Mouse (Mus musculus) hindbrain, embryonic 15.5 days (tissue): ENCODE data around the gene Eya3. TPM values are rescaled to one million over a fixed set of nuclear protein-coding genes. Genes with fewer than 3 reads are reported as not detected.
"Not testable (repeated sequence)": the region's sequence is repeated elsewhere in the genome, so short reads cannot be mapped to it uniquely, and the experiment has no call there.

ENCODE experiments used
- ATAC-seq: fragments of 200-750 bp; cut with Nextera tagmentation; 2 replicates; pipeline ENCODE4 v1.8.0; 2017; ENCODE audit warnings: low read depth, moderate number of reproducible peaks, moderate TSS enrichment; ENCODE audit not compliant: low FRiP score
- H3K27ac ChIP-seq: fragments of 300-500 bp; sonication (generic); replicated peaks from 2 replicates; pipeline ENCODE4 v1.5.1; 2015; ENCODE audit warnings: mild to moderate bottlenecking, inconsistent platforms
- H3K27me3 ChIP-seq: fragments of 300-500 bp; sonication (generic); 2 replicates; pipeline ENCODE4 v1.6.1; 2015; ENCODE audit warnings: control low read depth, inconsistent platforms
- H3K36me3 ChIP-seq: fragments of 300-500 bp; sonication (generic); 2 replicates; pipeline ENCODE4 v1.6.1; 2015; ENCODE audit warnings: control low read depth, inconsistent platforms
- H3K4me1 ChIP-seq: fragments of 300-500 bp; sonication (generic); replicated peaks from 2 replicates; pipeline ENCODE4 v1.6.1; 2015; ENCODE audit warnings: control low read depth, inconsistent platforms
- H3K4me2 ChIP-seq: fragments of 300-500 bp; sonication (generic); 2 replicates; pipeline ENCODE4 v1.6.1; 2015; ENCODE audit warnings: moderate library complexity, mild to moderate bottlenecking, inconsistent platforms
- H3K4me3 ChIP-seq: fragments of 300-500 bp; sonication (generic); 2 replicates; pipeline ENCODE4 v1.5.1; 2015; ENCODE audit warnings: mild to moderate bottlenecking, inconsistent platforms
- H3K9ac ChIP-seq: fragments of 300-500 bp; sonication (generic); 2 replicates; pipeline ENCODE4 v1.6.1; 2015; ENCODE audit warnings: inconsistent platforms
- H3K9me3 ChIP-seq: fragments of 300-500 bp; sonication (generic); 2 replicates; pipeline ENCODE4 v1.6.1; 2016; ENCODE audit warnings: control low read depth, inconsistent platforms
- WGBS: fragments of 180-500 bp; shearing (Covaris S2); methylation state at CpG from one replicate; pipeline ENCODE4 v1.1.7; 2015; 5-methylcytosine and 5-hydroxymethylcytosine counted together
- polyA plus RNA-seq: library from polyadenylated mRNA; unstranded; fragments of >200 nt; fragmentation: Nextera tagmentation; extraction: Ambion mirVana; gene quantifications from 2 replicates; pipeline ENCODE4 v1.2.1, GENCODE M21; 2015

Gene Eya3
- polyA plus RNA-seq, 1 experiment from 2014 or later: 13.4 TPM

DNA sequence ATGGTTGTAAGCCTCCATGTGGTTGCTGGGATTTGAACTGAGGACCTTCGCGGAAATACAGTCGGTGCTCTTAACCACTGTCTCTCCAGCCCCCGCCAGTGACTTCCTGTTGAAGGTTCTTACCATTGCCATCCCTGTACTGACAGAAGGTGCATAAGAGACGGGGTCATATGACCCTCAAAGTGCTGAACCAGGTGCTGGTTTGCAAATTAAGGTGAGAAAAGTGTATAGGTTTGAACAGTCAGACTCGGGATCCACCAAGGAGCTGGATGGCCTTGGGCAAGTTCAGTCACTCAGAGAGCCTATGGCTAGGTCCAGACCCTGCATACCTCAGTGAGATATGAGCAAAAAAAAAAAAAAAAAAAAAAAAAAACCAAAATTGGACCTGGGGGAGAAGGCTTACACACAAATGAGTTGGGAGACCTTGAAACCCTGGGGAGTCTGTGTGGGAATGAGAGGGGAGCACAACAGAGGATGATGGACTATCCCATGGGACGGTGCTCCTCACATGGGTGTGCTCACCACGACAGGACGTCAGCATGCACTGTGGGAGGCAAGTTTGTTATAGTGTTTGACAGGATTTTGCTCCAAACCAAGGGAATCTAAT is 108.2 kb downstream of the Eya3 start:
- Histone ChIP-seq H3K27me3 (no peaks in the 10 kb centered on the region), H3K36me3 (no peaks in the 10 kb centered on the region), H3K9me3 (no peaks in the 10 kb centered on the region), H3K4me3 (no peak overlapping the region), H3K4me2 (no peak overlapping the region), H3K27ac (no peak overlapping the region), H3K9ac (no peak overlapping the region), H3K4me1 (peaks cover 15% of the 10 kb centered on the region)
- 84% methylated on average over 9 of the region's 9 CpGs for WGBS
- no peak for ATAC-seq

DNA sequence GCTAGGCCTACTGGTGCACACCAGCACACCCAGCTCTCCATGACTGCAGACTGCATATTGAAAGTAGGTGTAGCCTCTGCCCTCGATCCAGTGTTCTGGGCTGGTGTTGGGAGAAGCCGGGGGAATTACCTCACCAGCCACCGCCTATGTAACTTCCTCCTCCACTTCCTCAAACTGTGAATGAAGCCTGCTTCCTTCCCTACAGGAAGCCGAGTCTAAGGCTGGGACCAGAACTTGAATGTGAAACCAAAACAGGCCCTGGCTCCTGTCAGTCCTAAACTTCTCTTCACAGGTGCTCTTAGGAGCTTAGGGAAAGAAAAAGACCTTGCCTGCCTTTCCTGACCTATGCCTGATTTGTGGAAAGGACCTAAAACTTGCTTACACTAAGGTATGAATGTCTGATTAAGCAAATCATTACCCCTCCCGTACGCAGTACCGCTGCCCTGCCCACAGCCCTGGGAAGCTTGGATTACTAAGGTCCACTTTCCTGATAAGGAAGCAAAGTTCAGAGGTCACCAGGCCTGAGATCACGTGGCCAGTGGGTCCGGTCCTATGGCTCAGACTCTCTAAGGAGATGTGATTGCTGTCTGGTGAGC is 109.0 kb downstream of the Eya3 start:
- Histone ChIP-seq H3K9ac (no peak overlapping the region), H3K4me3 (no peak overlapping the region), H3K9me3 (no peaks in the 10 kb centered on the region), H3K4me2 (no peak overlapping the region), H3K4me1 (peaks cover 15% of the 10 kb centered on the region), H3K36me3 (no peaks in the 10 kb centered on the region), H3K27me3 (no peaks in the 10 kb centered on the region), H3K27ac (no peak overlapping the region)
- ATAC-seq: no peak
- WGBS: 75% methylated on average over 9 of the region's 9 CpGs

DNA sequence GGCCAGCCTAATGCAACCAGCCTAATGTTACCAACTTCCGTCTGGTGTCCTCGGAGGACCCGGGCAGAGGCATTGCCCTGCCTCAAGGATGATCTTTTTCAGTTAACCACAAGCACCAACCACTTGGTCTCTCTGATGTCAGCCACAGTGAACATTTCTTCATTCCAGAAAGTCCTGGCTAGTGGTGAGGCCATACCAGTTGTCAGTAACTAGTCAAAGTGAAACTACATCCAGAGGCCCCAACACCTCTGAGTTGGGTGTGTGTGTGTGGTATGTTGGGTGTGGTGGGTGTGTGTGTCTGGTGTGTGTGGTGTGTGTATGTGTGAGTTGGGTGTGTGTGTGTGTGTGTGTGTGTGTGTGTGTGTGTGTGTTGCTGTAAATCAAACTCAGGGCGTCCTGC is 110.0 kb downstream of the Eya3 start:
- Histone ChIP-seq H3K4me1 (peaks cover 13% of the 10 kb centered on the region), H3K9ac (no peak overlapping the region), H3K36me3 (no peaks in the 10 kb centered on the region), H3K27ac (no peak overlapping the region), H3K4me3 (no peak overlapping the region), H3K27me3 (no peaks in the 10 kb centered on the region), H3K4me2 (no peak overlapping the region), H3K9me3 (no peaks in the 10 kb centered on the region)
- 91% methylated on average over 4 of the region's 4 CpGs for WGBS
- ATAC-seq: no peak

DNA sequence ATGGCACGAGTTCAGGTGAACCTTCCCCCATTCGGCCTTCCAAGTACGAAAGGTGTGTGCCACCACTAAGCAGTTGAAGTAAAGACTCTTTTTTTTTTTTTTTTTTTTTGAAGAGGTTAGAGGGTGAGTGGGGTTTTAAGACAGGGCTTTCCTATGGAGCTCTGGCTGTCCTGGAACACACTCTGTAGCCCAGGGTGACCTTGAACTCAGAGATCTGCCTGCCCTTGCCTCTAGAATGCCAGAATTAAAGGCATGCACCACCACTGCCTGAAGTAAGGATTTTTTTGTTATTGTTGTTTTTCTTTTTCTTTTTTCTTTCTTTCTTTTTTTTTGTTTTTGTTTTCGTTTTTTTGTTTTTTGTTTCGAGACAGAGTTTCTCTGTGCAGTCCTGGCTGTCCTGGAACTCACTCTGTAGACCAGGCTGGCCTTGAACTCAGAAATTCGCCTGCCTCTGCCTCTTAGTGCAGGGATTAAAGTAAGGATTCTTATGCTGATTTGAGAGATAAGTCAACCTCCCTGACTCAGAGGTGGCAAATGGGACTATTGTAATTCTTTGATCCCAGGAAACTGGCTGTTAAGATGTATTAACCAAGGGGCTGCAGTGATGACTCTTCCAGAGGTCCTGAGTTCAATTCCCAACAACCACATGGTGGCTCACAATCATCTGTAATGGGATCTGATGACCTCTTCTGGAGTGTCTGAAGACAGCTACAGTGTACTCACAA is 110.6 kb downstream of the Eya3 start:
- Histone ChIP-seq H3K36me3 (no peaks in the 10 kb centered on the region), H3K4me3 (no peak overlapping the region), H3K27ac (no peak overlapping the region), H3K4me2 (no peak overlapping the region), H3K9me3 (no peaks in the 10 kb centered on the region), H3K9ac (no peak overlapping the region), H3K27me3 (no peaks in the 10 kb centered on the region), H3K4me1 (peaks cover 7% of the 10 kb centered on the region)
- ATAC-seq: no peak
- 86% methylated on average over 6 of the region's 6 CpGs for WGBS

DNA sequence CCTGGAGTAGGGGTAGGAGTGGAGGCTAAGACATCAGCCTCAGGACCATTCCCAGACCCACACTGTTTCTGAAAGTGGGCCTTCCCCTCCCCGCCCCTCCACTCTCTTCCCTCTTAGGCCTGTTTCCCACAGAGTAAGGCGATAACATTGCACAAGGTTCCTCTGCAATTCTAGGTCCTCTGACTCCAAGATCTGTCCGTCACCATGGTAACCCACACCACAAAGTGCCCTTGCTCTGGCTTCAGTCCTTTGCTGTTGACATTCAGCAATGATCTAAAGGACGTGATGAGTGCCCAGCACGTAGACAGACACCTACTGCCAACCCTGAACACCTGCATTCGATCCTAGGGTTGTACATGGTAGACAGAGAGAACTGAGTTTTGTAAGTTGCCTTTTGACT is 114.2 kb downstream of the Eya3 start:
- no peak overlapping the region for H3K27ac ChIP-seq
- peaks cover 11% of the 10 kb centered on the region for H3K4me1 ChIP-seq
- H3K27me3 ChIP-seq: peaks cover 18% of the 10 kb centered on the region
- ATAC-seq: no peak
- H3K9ac ChIP-seq: no peak overlapping the region
- WGBS: 74% methylated on average over 6 of the region's 6 CpGs
- H3K4me2 ChIP-seq: no peak overlapping the region
- no peaks in the 10 kb centered on the region for H3K9me3 ChIP-seq
- no peaks in the 10 kb centered on the region for H3K36me3 ChIP-seq
- H3K4me3 ChIP-seq: no peak overlapping the region

DNA sequence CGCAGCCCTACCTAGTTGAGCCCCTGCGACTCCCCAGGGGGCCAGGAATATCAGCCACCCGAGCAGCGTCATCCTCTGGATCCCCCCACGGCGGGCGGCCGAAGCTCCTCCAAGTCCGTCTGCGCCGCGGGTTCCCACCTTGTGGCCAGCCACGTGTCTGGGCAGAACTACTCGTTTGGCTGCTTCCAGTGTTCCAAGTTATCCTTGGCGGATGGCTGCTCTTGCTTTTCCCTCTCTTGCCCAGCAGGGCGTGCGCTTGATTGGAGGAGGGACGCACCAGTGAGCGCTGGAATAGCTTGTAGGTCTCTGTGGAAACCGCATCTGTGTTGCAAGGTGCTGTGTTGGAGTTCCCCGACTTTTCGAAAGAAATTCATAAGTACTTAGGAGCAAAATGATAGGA is 118.2 kb downstream of the Eya3 start, which contains the start of gene Smpdl3b:
Gene Smpdl3b (minus strand): TSS at position 279 of the 400 bp plus-strand sequence.
- Histone ChIP-seq H3K4me3 (peak within 1 kb of the TSS; percentile 45), H3K9ac (peak within 1 kb of the TSS; percentile 43), H3K9me3 (no peaks in the 10 kb centered on the region), H3K27me3 (peaks cover 21% of the 10 kb centered on the region), H3K4me2 (peak within 1 kb of the TSS; percentile 98), H3K36me3 (no peaks in the 10 kb centered on the region), H3K27ac (no peak within 1 kb of the TSS), H3K4me1 (peaks cover 11% of the 10 kb centered on the region)
- ATAC-seq: peak; percentile 72
- WGBS: under 1% methylated on average over 22 of the region's 22 CpGs

DNA sequence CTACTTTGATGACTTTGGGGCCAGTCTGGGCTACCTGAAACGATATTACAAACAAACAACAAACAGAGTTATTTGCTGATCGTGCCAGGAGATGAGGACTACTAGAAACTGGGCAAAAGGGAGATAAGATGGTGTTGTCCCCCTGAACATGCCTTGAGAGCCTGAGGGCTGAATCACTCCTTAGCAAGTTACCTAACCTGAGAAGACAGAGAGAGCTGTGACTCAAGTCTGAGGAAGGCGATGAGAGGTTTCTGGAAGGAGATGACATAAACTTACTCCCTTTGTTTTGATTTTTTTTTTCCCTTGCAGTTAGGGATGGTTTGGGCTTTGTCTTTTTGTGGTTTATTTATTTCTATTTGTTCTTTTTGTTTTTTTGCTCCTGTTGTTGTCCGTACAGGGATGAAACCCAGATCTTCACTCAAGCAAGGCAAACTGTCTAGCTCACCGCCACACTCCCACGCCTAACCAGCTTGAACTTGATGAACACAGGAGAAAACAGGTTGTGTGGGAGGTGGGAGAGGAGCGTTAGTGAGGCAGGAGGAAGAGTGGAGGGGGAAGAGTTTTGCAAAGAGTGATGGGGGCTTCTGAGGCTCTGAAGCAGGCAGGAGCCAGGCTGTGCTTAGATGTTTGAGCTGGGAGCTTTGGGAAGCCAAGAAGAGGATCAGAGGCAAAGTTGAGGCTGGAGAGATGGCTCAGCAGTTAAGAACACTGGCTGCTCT is 119.0 kb downstream of the Eya3 start:
- 87% methylated on average over 7 of the region's 7 CpGs for WGBS
- no peak for ATAC-seq

DNA sequence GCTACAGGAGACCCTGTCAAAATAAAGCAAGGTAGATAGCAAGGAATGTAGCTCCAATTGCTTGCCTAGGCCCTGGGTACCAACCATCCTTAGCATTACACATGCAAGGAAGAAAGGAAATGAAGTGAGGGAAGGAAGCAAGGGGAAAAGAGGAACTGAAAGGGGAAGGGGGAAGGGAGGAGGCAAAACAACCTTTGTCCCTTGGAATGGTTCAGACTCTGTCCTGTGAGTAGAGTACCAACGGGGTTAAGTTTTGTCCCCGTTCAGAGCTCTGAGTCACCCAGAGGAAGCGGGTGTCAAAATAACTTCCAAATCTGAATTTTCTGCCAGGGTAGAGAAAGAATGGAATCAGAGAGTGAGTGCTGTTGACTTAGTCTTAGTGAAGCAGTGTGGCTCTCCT is 121.5 kb downstream of the Eya3 start:
- H3K27me3 ChIP-seq: peaks cover 21% of the 10 kb centered on the region
- H3K27ac ChIP-seq: no peak overlapping the region
- 69% methylated on average over 3 of the region's 3 CpGs for WGBS
- H3K4me2 ChIP-seq: no peak overlapping the region
- no peaks in the 10 kb centered on the region for H3K36me3 ChIP-seq
- H3K9ac ChIP-seq: no peak overlapping the region
- peaks cover 11% of the 10 kb centered on the region for H3K4me1 ChIP-seq
- no peaks in the 10 kb centered on the region for H3K9me3 ChIP-seq
- ATAC-seq: no peak
- H3K4me3 ChIP-seq: no peak overlapping the region

More for the DNA sequence above, 119.0 kb downstream of the Eya3 start:
- Histone ChIP-seq H3K4me3 (no peak overlapping the region), H3K4me1 (peaks cover 11% of the 10 kb centered on the region), H3K27me3 (peaks cover 21% of the 10 kb centered on the region), H3K27ac (no peak overlapping the region), H3K9ac (no peak overlapping the region), H3K9me3 (no peaks in the 10 kb centered on the region), H3K4me2 (no peak overlapping the region), H3K36me3 (no peaks in the 10 kb centered on the region)

DNA sequence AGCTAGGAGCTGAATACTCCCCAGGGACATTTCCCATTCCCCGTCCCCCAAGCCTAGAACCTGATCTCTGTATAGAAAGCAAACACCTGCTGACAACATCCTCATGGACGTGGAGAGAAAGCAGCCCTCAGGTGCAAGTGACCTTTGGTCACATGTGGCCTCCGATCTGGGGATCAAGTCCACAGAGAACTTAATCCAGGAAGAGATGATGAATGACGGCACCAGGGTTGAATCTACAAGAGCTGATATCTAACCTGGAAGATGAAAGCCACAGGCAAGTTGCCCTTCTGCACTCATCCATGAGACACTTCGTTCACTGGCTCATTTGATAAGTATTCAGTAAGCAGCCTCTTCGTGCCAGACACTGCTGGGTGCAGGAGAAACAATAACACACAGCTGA is 123.8 kb downstream of the Eya3 start:
- Histone ChIP-seq H3K4me1 (peaks cover 2% of the 10 kb centered on the region; the same call in 1 of the 2 replicates), H3K9ac (no peak overlapping the region), H3K36me3 (no peaks in the 10 kb centered on the region), H3K27ac (no peak overlapping the region), H3K4me2 (no peak overlapping the region), H3K4me3 (no peak overlapping the region), H3K27me3 (peaks cover 5% of the 10 kb centered on the region), H3K9me3 (no peaks in the 10 kb centered on the region)
- 79% methylated on average over 6 of the region's 6 CpGs for WGBS
- no peak for ATAC-seq

DNA sequence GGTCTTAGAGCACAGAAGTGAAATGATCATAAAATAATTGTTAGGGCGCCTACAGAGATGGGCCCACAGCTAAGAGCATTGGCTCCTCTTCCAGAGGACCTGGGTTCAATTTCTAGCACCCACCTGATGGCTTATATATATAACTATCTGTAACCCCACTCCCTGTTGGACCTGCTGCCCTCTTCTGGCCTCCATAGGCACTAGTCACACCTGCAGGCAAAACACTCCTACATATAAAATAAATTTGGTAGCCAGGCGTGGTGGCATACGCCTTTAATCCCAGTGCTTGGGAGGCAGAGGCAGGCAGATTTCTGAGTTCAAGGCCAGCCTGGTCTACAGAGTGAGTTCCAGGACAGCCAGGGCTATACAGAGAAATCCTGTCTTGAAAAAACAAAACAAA is 124.3 kb downstream of the Eya3 start:
- WGBS: 91% methylated on average over 3 of the region's 3 CpGs
- not testable (repeated sequence) for H3K9ac ChIP-seq, H3K27me3 ChIP-seq, H3K4me3 ChIP-seq, H3K4me1 ChIP-seq, H3K9me3 ChIP-seq, H3K36me3 ChIP-seq, ATAC-seq, H3K27ac ChIP-seq, H3K4me2 ChIP-seq

DNA sequence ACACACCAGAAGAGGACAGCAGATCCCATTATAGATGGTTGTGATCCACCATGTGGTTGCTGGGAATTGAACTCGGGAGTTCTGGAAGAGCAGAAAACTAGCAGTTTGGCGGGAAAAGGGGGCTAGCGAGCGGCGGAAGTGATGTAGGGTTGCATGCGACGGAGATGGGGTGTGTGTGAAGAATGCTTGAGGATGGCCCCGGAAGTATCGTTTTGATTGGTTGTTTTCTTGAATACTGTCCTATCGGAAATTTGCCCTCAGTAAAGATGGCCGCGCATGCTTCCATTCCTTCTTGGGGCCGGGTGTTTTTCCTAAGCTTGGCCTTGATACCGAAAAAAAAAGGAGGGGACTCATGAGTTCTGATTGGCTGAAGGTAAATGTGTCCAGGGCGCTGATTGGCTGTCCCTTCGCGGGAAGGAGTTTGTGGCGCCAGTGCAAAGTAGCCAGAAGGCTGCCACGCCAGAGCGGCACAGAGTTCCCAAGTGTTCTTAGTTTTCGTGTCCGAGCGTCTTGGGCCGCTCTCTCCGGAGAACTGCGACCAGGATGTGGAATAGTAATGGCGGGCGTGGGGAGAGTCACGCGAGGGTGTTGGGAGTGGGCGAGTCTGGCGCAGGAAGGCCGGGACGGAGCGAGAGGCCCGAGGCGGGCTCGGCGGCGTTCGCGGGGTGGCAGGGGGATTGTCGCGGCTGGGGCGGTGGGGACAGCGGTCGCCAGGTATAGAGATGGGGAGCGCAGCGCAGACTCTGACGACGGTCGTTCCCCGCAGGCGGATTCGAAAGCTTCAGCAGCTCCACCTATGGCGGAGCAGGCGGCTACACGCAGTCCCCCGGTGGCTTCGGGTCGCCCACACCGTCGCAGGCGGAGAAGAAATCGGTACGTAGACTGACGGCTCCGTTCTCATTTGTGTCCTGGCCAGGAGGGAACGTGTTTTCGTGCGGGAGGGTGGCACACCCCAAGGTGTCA is 129.4 kb downstream of the Eya3 start, which contains the start of gene Rpa2:
Gene Rpa2 (plus strand): TSS at position 419 of the 963 bp plus-strand sequence.
- H3K9ac ChIP-seq: peak within 1 kb of the TSS; percentile 66
- ATAC-seq: peak; percentile 98
- WGBS: under 1% methylated on average over 71 of the region's 71 CpGs
- H3K36me3 ChIP-seq: peaks cover 6% of the 10 kb centered on the region
- H3K4me1 ChIP-seq: peaks cover 14% of the 10 kb centered on the region
- no peaks in the 10 kb centered on the region for H3K9me3 ChIP-seq
- H3K4me2 ChIP-seq: peak within 1 kb of the TSS; percentile 98
- no peaks in the 10 kb centered on the region for H3K27me3 ChIP-seq
- H3K4me3 ChIP-seq: peak within 1 kb of the TSS; percentile 92
- H3K27ac ChIP-seq: peak within 1 kb of the TSS; percentile 56; the same call in 1 of the 2 replicates
